Mouse (Mus musculus): ENCODE data around the gene Calhm4. TPM values are rescaled to one million over a fixed set of nuclear protein-coding genes. Genes with fewer than 3 reads are reported as not detected.

Calhm4 gene
- not detected for polyA plus RNA-seq (2014; fragmentation: Illumina TruSeq; extraction: RNeasy Lipid Tissue Mini Kit (QIAGEN cat#74804); ENCODE audit: insufficient read depth, low read depth, low replicate concordance)

DNA sequence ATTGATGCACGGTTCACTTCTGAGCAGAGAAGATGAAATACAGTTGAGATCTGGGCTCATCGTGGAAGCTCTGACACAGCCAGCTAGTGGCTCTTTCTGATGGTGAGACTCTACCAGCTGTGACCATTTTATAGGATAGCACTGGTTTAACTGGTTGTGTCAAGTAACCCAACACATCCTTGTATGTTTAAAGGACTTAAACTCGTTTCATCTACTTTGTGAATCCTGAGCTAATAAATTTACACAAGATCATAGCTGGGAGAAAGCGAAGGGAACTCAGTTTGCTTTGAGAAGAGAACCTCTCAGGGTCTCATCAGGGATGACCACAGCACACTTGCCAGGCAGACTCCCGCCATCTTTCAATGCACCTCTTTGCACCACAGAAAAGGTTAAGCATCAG, at the start of gene Calhm4:
Calhm4 (minus strand) TSS at position 101 of the 400 bp plus-strand sequence.

DNA sequence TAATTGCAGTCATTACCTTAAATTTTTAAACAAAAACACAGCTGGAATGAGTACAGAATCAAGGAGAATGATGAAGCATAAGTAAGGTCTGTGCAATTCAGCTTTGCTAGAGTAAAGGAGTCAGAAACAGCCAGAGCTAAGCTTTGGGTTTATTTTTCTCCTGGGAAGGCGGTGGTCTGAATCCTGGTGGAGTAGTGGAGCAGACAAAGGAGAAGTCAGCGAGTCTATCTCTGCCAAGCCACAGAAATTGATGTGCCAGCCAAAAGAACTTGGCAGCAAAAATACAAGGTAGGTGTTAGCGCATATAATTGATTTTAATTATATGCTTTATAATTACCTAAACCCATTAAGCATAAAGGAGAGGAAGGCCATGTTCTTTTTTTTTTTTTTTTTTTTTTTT, 6.7 kb downstream of the Calhm4 start, which contains the start of gene Trappc3l:
Trappc3l (plus strand) TSS at position 197 of the 400 bp plus-strand sequence.

DNA sequence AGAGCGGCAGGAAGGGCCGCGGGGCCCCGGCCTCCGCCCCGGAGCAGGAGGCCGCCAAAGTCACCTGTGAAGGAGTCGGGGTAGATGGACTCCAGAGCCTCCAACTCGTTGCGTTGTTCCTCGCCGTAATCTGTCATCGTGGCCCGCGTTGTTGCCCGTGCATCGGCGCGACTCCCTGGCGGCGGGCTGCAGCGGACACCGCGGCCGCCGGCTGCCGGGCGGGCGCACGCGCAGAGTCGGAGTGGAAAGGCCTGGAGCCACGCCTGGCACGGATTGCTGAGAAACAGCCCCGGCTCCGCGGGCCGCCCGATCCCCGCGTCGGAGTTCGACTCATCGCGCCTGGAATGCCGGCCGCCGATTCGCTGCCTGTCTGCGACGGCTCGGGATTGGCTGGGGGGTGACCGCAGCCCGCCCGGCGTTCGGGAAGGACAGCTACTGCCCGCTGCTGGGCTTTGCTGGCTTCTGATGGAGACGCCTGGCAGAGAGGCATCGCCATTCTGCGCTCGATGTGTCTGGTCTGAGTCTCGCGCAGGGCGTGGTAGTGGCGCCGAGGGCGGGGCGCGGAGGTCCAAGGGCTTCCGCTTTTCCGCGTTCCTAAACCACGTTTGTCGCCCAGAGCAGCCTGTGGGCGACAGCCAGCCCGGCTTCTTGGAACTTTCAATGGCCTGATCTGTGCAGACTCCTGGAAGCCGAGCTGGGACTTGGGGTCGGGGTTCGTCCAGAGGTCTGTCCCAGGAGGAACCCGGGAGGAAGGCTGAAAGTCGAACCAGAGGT, 24.6 kb downstream of the Calhm4 start, which contains the start of gene Rwdd1:
Rwdd1 (minus strand) TSS at position 323 of the 774 bp plus-strand sequence.

Other genes starting within 250 kb of the Calhm4 start
- gene Sult3a1, start 186.6 kb downstream of the Calhm4 start, polyA plus RNA-seq (2014; fragmentation: Illumina TruSeq; extraction: RNeasy Lipid Tissue Mini Kit (QIAGEN cat#74804); ENCODE audit: insufficient read depth, low read depth, low replicate concordance): not detected
- gene Rsph4a, start 139.2 kb downstream of the Calhm4 start, polyA plus RNA-seq (2014; fragmentation: Illumina TruSeq; extraction: RNeasy Lipid Tissue Mini Kit (QIAGEN cat#74804); ENCODE audit: insufficient read depth, low read depth, low replicate concordance): 4.5 TPM
- gene Zup1, start 93.0 kb downstream of the Calhm4 start, polyA plus RNA-seq (2014; fragmentation: Illumina TruSeq; extraction: RNeasy Lipid Tissue Mini Kit (QIAGEN cat#74804); ENCODE audit: insufficient read depth, low read depth, low replicate concordance): 9.0 TPM
- 64.5 TPM for gene Rwdd1, start 24.7 kb downstream of the Calhm4 start, polyA plus RNA-seq (2014; fragmentation: Illumina TruSeq; extraction: RNeasy Lipid Tissue Mini Kit (QIAGEN cat#74804); ENCODE audit: insufficient read depth, low read depth, low replicate concordance)
- gene Trappc3l, start 6.7 kb downstream of the Calhm4 start, polyA plus RNA-seq (2014; fragmentation: Illumina TruSeq; extraction: RNeasy Lipid Tissue Mini Kit (QIAGEN cat#74804); ENCODE audit: insufficient read depth, low read depth, low replicate concordance): not detected
- 2.4 TPM for gene Calhm5, start 52.2 kb upstream of the Calhm4 start, polyA plus RNA-seq (2014; fragmentation: Illumina TruSeq; extraction: RNeasy Lipid Tissue Mini Kit (QIAGEN cat#74804); ENCODE audit: insufficient read depth, low read depth, low replicate concordance)
- 1.9 TPM for gene Calhm6, start 83.7 kb upstream of the Calhm4 start, polyA plus RNA-seq (2014; fragmentation: Illumina TruSeq; extraction: RNeasy Lipid Tissue Mini Kit (QIAGEN cat#74804); ENCODE audit: insufficient read depth, low read depth, low replicate concordance)
- gene Dse, start 163.4 kb upstream of the Calhm4 start, polyA plus RNA-seq (2014; fragmentation: Illumina TruSeq; extraction: RNeasy Lipid Tissue Mini Kit (QIAGEN cat#74804); ENCODE audit: insufficient read depth, low read depth, low replicate concordance): 8.7 TPM
- 34.0 TPM for gene Tspyl1, start 237.9 kb upstream of the Calhm4 start, polyA plus RNA-seq (2014; fragmentation: Illumina TruSeq; extraction: RNeasy Lipid Tissue Mini Kit (QIAGEN cat#74804); ENCODE audit: insufficient read depth, low read depth, low replicate concordance)

All from lung, adult 10 weeks (tissue).